Mouse (Mus musculus) brain, embryonic 18.5 days (tissue): Measurements from ENCODE around the gene Tmem184b.

Source experiments
- DNase-seq: peaks from one replicate; pipeline ENCODE4 v3.0.0-alpha.2; 2012; ENCODE audit warnings: low read depth, low spot score

The Tmem184b gene

GRCm38 (mm10) chr15:79429994-79430393, 26.6 kb upstream of the Tmem184b start:
- no peak for DNase-seq

GRCm38 (mm10) chr15:79429527-79429926, 26.2 kb upstream of the Tmem184b start:
- no peak for DNase-seq

- no peak for DNase-seq
Measured at GRCm38 (mm10) chr15:79428616-79429015, 25.2 kb upstream of the Tmem184b start.

GRCm38 (mm10) chr15:79427516-79427915, 24.1 kb upstream of the Tmem184b start:
- no peak for DNase-seq

GRCm38 (mm10) chr15:79425516-79425915, 22.1 kb upstream of the Tmem184b start:
- DNase-seq: no peak

- no peak for DNase-seq
Measured at GRCm38 (mm10) chr15:79424602-79425001, 21.2 kb upstream of the Tmem184b start.

GRCm38 (mm10) chr15:79422715-79423243, 19.4 kb upstream of the Tmem184b start:
- no peak for DNase-seq

- DNase-seq: no peak
Measured at GRCm38 (mm10) chr15:79418677-79419076, 15.3 kb upstream of the Tmem184b start.

GRCm38 (mm10) chr15:79418265-79418664, 14.9 kb upstream of the Tmem184b start:
- DNase-seq: no peak

GRCm38 (mm10) chr15:79417379-79417778, 14.0 kb upstream of the Tmem184b start:
- no peak for DNase-seq

GRCm38 (mm10) chr15:79416460-79417085, 13.2 kb upstream of the Tmem184b start:
- no peak for DNase-seq

- DNase-seq: no peak
Measured at GRCm38 (mm10) chr15:79414513-79414912, 11.1 kb upstream of the Tmem184b start.

GRCm38 (mm10) chr15:79413802-79414201, 10.4 kb upstream of the Tmem184b start:
- DNase-seq: no peak

GRCm38 (mm10) chr15:79413201-79413600, 9.8 kb upstream of the Tmem184b start:
- no peak for DNase-seq

- no peak for DNase-seq
Measured at GRCm38 (mm10) chr15:79411363-79412065, 8.1 kb upstream of the Tmem184b start.

- DNase-seq: no peak
Measured at GRCm38 (mm10) chr15:79409077-79409573, 5.8 kb upstream of the Tmem184b start.

- no peak for DNase-seq
Measured at GRCm38 (mm10) chr15:79406564-79406963, 3.2 kb upstream of the Tmem184b start.

GRCm38 (mm10) chr15:79404277-79404676, 908 bp upstream of the Tmem184b start:
- no peak for DNase-seq

GRCm38 (mm10) chr15:79403763-79404210, 418 bp upstream of the Tmem184b start:
- no peak for DNase-seq

GRCm38 (mm10) chr15:79402176-79402575, 1.2 kb downstream of the Tmem184b start:
- DNase-seq: no peak

- no peak for DNase-seq
Measured at GRCm38 (mm10) chr15:79400975-79401365, 2.4 kb downstream of the Tmem184b start.

GRCm38 (mm10) chr15:79400134-79400974, 3.0 kb downstream of the Tmem184b start:
- DNase-seq: no peak
